8 mouse cellular contexts compared by ENCODE assay signal in genomic region chr9:57467271-57467771, GRCm38 (mm10). TPM values are rescaled to one million over a fixed set of nuclear protein-coding genes. Genes with fewer than 3 reads are reported as not detected.
DNase-seq lines count a peak whose midpoint lies in the region; ATAC-seq and TF ChIP-seq lines count a peak whose summit lies in the region.

No protein-coding gene starts in this region.

- no peak overlapping the region for H3ac ChIP-seq in myocyte (ENCODE audit: control insufficient read depth, insufficient read length)

- peak; percentile 58 for ATAC-seq in cerebellum, adult (ENCODE audit: insufficient number of reproducible peaks, low FRiP score, low TSS enrichment)
- peak; percentile 47 for ATAC-seq in frontal cortex, adult (ENCODE audit: low TSS enrichment)
- ATAC-seq in megakaryocyte progenitor cell, adult 5-6 weeks (replicated peaks; ENCODE audit: poor library complexity) = no peak

- intact Hi-C loops in left cerebral cortex, postnatal 25 days (cut with DNase I) = loop anchor here (5.0 kb wide), 1 partner anchor 55 kb away; the partner anchor contains the start of gene Cox5a

- no peak for TF ChIP-seq POLR2A in myocyte (IDR thresholded peaks at IDR 0.05; ENCODE audit: insufficient read length, low read depth)

- H3K4me3 ChIP-seq in myocyte = peak overlapping the region; percentile 54

- H3K4me2 ChIP-seq in myocyte (ENCODE audit: low read depth) = peak overlapping the region; percentile 85

- H3K27me3 ChIP-seq in myocyte (ENCODE audit: control insufficient read depth, insufficient read depth, insufficient read length) = no peaks in the 10 kb centered on the region

- H3K79me2 ChIP-seq in myocyte (ENCODE audit: control insufficient read depth, insufficient read depth) = no peaks in the 10 kb centered on the region

- H3K36me3 ChIP-seq in myocyte (ENCODE audit: control insufficient read depth, insufficient read depth) = no peaks in the 10 kb centered on the region

- DNase-seq in ovary, postnatal 36 days (ENCODE audit: low spot score) = peak; percentile 21
- DNase-seq in ovary, postnatal 10 days (ENCODE audit: low spot score) = no peak
- DNase-seq in kidney, adult 18-20 months = peak; percentile 37
- DNase-seq in left cerebral cortex, postnatal 25 days (ENCODE audit: low spot score in 2 of 2) = peak; percentile 47 to 57

TF ChIP-seq in myocyte, 11 proteins besides CTCF, POLR2A, EP300 and RAD21:
- TF ChIP-seq MYOG (IDR thresholded peaks at IDR 0.05; ENCODE audit: control insufficient read depth in 1 of 3, insufficient read depth in 1 of 3, insufficient read length in 2 of 3, low read depth in 2 of 3) = no peak
- no peak for TF ChIP-seq CEBPB (IDR thresholded peaks at IDR 0.05; ENCODE audit: insufficient read depth, poor library complexity, severe bottlenecking)
- TF ChIP-seq USF1 (IDR thresholded peaks at IDR 0.05; ENCODE audit: low read depth) = no peak
- no peak for TF ChIP-seq TCF3 (IDR thresholded peaks at IDR 0.05; ENCODE audit: insufficient read length, low read depth)
- TF ChIP-seq MYOD1 (IDR thresholded peaks at IDR 0.05; ENCODE audit: control insufficient read depth in 1 of 3, insufficient read length in 2 of 3, low read depth in 2 of 3) = no peak
- TF ChIP-seq E2F4 (IDR thresholded peaks at IDR 0.05; ENCODE audit: insufficient read depth) = no peak
- no peak for TF ChIP-seq REST (IDR thresholded peaks at IDR 0.05; ENCODE audit: insufficient read depth, insufficient read length)
- TF ChIP-seq POLR2AphosphoS2 (IDR thresholded peaks at IDR 0.05; ENCODE audit: insufficient read length, low read depth) = no peak
- no peak for TF ChIP-seq MAX (IDR thresholded peaks at IDR 0.05; ENCODE audit: low read depth)
- no peak for TF ChIP-seq SRF (IDR thresholded peaks at IDR 0.05; ENCODE audit: control insufficient read depth, insufficient read length, low read depth)
- no peak for TF ChIP-seq TCF12 (IDR thresholded peaks at IDR 0.05; ENCODE audit: insufficient read depth, poor library complexity, severe bottlenecking)
TF ChIP-seq in myocyte: peak in this region for 0.

RNA-seq across cellular contexts. Expression of gene Scamp5, which starts 0.5 kb away (rescaled TPM):
- total RNA-seq in left cerebral cortex, postnatal 25 days (2021) = 100 to 1,000 TPM; 403 to 415 TPM
- polyA plus RNA-seq in myocyte (2012; fragmentation: generic; extraction: Trizol) = 23.6 TPM
- 0.77 and 1.9 TPM in 2 replicates for total RNA-seq in megakaryocyte progenitor cell, adult 5-6 weeks (2015)
- total RNA-seq in megakaryocyte progenitor cell, adult 5-6 weeks (2017) = 1.1 and 1.8 TPM in 2 replicates

RNA-seq across cellular contexts. Expression of gene Ppcdc, which starts 27.4 kb away (rescaled TPM):
- 10 to 100 TPM; 15.5 to 16.5 TPM for total RNA-seq in left cerebral cortex, postnatal 25 days (2021)
- 16.2 TPM for polyA plus RNA-seq in myocyte (2012; fragmentation: generic; extraction: Trizol)
- 13.4 and 15.4 TPM in 2 replicates for total RNA-seq in megakaryocyte progenitor cell, adult 5-6 weeks (2015)
- 15.9 and 19.1 TPM in 2 replicates for total RNA-seq in megakaryocyte progenitor cell, adult 5-6 weeks (2017)

RNA-seq across cellular contexts. Expression of gene Rpp25, which starts 36.5 kb away (rescaled TPM):
- total RNA-seq in left cerebral cortex, postnatal 25 days (2021) = 10 to 100 TPM; 15.6 to 16.1 TPM
- polyA plus RNA-seq in myocyte (2012; fragmentation: generic; extraction: Trizol) = 0.11 TPM
- 0.12 and 0.30 TPM in 2 replicates for total RNA-seq in megakaryocyte progenitor cell, adult 5-6 weeks (2015)
- 0.20 TPM in 1 of 2 replicates, not detected in the other for total RNA-seq in megakaryocyte progenitor cell, adult 5-6 weeks (2017)

RNA-seq across cellular contexts. Expression of gene Cox5a, which starts 53.8 kb away (rescaled TPM):
- 100 to 1,000 TPM; 423 to 447 TPM for total RNA-seq in left cerebral cortex, postnatal 25 days (2021)
- 780 TPM for polyA plus RNA-seq in myocyte (2012; fragmentation: generic; extraction: Trizol)
- 617 and 644 TPM in 2 replicates for total RNA-seq in megakaryocyte progenitor cell, adult 5-6 weeks (2015)
- 85.1 and 114 TPM in 2 replicates for total RNA-seq in megakaryocyte progenitor cell, adult 5-6 weeks (2017)

Comparison
In these comparisons a context has a peak if more than half of its experiments do, and no peak if none do; other contexts are left out.
1. RNA of gene Scamp5, which starts 0.5 kb away (total RNA-seq): 403 to 415 TPM in left cerebral cortex, postnatal 25 days; 0.77 to 1.9 TPM in megakaryocyte progenitor cell, adult 5-6 weeks; every median in the first group is over 100 times any median in the second.
2. RNA of gene Rpp25, which starts 36.5 kb away (total RNA-seq): 15.6 to 16.1 TPM in left cerebral cortex, postnatal 25 days; 0.12 to 0.30 TPM in megakaryocyte progenitor cell, adult 5-6 weeks; every median in the first group is over 10 times any median in the second.